Mouse (Mus musculus) ovary, postnatal 36 days (tissue): ENCODE results near the gene Olfr275.
"Not testable (repeated sequence)": the region's sequence is repeated elsewhere in the genome, so short reads cannot be mapped to it uniquely, and the experiment has no call there.

Experiments
- DNase-seq: peaks from one replicate; pipeline ENCODE4 v3.0.0; 2022; ENCODE audit warnings: low spot score, mixed read lengths

Olfr275 gene

DNA sequence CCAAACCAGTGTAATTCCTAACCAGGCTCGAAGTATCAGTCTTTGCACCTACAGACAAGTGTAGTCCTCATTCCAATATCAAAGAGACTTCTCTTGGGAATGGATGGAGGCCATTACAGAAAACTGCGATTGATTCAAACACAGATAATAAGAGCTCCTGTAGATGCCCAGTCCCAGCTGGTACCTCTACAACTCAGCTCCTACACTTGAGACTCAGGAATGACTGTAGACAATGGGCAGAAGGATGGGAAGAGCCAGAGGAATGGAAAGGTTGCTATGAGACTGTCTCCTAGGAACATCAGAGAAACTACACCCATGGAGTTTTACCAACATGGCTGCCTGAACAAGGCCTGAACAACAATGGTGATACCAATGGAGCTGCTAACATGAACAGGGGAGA, at the start of gene Olfr275:
Gene Olfr275, plus strand, starts transcription at position 301 of the 400 bp plus-strand sequence.
- DNase-seq: no peak

DNA sequence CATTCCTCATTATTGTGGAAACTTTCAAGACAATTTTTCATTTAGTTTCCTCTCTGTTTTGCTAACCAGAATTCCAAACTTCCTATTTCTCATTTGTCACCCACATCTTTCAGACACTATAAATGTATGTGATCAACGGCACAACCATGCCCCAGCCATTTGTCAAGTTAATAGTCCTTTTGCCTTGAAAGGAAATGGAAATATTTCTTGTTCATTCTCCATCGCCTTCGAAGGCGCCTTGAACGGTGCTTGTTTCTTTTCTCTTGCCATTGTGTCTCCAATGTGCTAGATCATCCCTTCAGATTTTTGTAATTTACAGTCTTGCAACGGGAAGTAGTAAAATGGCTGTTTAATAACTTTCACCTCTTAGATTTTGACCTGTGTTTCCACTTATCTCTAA, 48.8 kb upstream of the Olfr275 start:
- DNase-seq: no peak

DNA sequence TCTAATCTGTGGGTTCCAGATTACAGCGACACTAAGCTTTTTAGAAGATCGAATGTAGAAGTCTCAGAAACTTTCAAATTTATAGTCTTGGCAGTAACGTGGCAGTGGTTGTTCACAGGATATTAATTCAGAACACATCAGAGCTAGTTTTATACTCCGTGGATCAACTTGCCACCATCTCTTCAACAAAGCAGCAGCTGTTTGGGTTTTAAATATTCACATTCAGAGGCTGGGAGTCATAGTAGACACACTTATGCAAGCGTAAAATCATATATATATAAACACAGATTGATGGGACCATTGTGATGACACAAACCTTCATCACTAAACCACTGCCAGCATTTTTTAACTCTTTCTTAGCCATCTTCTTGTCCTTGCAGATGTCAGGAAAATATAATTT, 42.2 kb upstream of the Olfr275 start:
- DNase-seq: no peak

DNA sequence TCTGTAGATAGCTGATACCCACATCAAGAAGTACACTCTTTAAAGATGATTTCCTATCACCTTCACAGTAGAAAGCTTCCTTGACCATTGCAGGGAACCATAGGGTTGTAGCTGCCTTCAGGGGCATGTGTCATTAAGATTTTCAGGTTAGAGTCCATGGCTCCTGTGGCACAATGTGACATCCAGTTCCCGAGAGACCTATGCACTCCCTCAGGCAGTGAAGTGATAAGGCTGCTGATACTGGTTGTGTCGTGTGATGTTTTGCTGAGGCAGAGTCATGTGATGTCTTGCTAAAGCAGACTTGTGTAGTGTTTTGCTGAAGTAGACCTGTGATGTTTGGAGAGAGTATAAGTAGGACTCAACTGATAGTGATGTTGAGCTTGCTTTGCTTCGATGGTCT, 14.4 kb upstream of the Olfr275 start:
- no peak for DNase-seq

DNA sequence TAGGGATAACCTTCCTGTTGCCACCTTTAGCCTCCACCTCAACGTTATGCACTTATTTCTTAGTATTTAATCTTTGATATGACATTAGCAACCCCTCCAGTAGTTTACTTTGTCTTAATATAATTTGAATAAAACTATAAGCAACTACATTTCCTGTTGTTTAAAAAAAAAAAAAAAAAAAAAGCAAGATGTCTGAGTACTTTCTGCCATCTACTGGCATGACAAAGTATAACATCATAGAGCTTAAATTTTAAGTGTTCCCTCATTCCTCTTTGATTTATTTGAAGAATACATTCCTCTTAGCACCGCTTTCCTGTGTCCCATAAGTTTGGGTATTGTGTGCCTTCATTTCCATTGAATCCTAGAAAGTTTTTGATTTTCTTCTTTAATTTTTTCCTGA, 2.5 kb upstream of the Olfr275 start:
- no peak for DNase-seq

DNA sequence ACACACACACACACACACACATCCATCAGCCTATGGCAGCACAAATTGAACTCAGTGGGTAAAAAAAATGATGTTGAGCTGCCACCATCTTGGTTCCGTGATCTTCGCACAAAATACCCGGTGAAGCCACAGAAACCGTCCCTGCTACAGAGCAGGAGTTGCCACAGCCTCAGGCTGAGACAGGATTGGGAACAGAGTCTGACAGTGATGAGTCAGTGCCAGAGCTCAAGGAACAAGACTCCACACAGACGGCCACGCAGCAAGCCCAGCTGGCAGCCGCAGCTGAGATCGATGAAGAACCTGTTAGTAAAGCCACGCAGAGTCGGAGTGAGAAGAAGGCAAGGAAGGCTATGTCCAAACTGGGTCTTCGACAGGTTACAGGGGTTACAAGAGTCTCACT, 7.0 kb downstream of the Olfr275 start:
- DNase-seq: no peak

DNA sequence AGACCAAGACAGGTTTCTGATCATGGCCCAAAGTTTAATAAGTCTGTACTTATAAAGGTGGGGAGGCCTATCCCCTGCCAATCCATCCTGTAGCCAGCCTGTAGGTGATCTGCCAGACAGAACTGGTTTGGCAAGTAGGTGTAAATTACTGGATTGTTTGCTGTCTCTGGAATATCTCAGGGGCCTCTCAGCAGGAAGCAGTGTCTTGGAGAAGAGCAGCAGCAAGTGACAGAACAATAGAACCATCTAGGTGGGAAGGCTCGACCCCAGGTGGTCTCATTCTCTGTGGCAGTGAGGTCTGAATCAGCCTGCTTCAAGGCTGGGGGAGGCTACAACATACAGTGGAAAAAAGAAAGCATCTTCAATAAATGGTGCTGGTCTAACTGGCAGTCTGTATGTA, 31.0 kb downstream of the Olfr275 start:
- not testable (repeated sequence) for DNase-seq

DNA sequence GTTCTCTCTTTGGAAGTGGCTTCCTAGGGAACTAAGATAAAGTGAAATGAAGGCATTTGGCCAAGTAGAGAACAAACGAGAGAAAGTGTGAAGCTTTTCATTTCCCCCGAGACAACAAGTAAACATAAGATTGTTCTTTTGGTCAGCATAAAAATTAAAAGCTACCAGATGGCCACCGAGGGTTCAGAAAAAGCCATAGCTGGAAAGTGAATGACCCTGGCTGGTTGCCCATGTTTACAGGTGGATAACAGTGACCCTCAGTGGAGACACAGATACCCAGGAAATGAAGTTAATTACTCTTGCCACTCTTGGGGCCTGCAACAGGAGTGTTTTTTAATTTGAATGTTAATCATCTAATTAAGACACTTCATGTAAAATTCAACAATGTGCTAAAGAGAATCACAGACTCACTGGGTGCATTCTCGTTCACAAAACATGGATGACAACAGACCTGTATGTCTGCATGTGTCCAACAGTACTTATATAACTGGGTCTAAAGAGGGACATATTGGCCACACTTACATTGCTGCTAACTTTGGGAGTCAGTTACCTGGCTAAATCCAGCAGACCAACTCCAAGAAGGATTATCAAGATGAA, 34.7 kb downstream of the Olfr275 start:
- DNase-seq: no peak

DNA sequence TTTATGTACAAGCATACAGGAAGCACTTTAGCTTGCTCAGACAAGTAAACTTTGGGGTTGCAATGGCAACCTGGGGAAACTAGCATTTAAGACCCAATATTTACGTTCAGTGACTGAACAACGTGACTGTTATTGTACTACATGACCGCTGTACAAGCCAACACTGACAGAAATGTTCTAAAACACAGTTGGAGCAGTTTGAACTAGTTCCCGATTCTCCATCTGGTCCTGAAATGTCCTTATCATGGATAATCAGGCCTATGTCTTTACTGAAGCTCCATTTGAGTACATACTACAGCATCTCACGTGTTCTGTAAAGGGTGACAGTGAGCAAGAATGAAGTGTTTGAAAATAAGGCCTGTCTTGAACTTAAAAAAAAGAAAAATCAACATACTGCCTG, 35.3 kb downstream of the Olfr275 start:
- no peak for DNase-seq

DNA sequence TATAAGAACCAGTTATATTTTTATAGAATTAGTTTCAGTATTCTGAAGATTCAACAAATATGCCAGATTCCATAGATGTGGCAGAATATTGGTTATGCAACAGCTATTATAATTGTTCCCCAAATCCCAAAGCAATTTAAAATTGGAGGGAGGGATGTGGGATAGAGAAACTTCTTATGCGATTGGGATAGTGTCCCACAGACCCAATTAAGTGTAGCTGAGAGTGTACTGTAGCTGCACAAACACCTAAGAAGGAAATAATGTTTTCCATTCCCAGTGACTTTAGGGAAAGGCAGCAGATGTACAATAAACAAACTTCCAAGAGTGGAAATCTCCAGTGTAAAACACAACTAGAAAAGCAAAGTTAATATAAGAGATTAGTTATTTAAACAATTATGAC, 44.7 kb downstream of the Olfr275 start, which contains the start of gene Olfr273:
Gene Olfr273, minus strand, starts transcription at position 101 of the 400 bp plus-strand sequence.
- no peak for DNase-seq

DNA sequence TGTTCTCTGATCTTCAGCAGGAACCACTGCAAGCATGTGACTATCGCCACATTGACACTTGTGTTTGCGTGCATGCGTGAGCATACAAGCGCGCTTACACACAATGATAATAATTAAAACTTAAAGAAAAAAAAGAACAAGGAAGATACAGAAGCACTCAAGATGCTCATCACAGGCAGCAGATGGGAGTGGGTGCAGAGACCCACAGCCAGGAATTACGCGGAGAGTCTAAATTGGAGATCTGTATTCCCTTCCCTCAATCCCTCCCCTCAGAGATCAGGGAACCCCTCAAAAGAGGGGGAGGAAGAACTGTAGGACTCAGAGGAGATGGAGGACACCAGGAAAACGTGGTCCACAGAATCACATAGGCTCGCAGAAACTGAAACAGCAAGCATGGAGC, 49.8 kb downstream of the Olfr275 start:
- DNase-seq: no peak
